Mouse (Mus musculus) myocyte (in vitro differentiated cells): ENCODE data around the gene Lmtk2. TPM values are rescaled to one million over a fixed set of nuclear protein-coding genes. Genes with fewer than 3 reads are reported as not detected.

Source experiments
- H3K27me3 ChIP-seq: one replicate; pipeline ENCODE4 v1.6.1; 2011; ENCODE audit not compliant: control insufficient read depth, insufficient read depth, insufficient read length
- H3K36me3 ChIP-seq: one replicate; pipeline ENCODE4 v1.6.1; 2011; ENCODE audit not compliant: control insufficient read depth, insufficient read depth
- H3K4me2 ChIP-seq: one replicate; pipeline ENCODE4 v1.6.1; 2011; ENCODE audit warnings: low read depth, control low read depth
- H3K4me3 ChIP-seq: one replicate; pipeline ENCODE4 v1.5.1; 2011; ENCODE audit warnings: mild to moderate bottlenecking, control low read depth, moderate library complexity
- H3K79me2 ChIP-seq: one replicate; pipeline ENCODE4 v1.6.1; 2011; ENCODE audit not compliant: control insufficient read depth, insufficient read depth
- H3ac ChIP-seq: one replicate; pipeline ENCODE4 v1.6.1; 2011; ENCODE audit not compliant: control insufficient read depth, insufficient read length
- CEBPB ChIP-seq: IDR thresholded peaks from 2 replicates; pipeline ENCODE4 v1.6.1; 2011; ENCODE audit warnings: mild to moderate bottlenecking, moderate library complexity; ENCODE audit not compliant: poor library complexity, insufficient read depth, severe bottlenecking
- E2F4 ChIP-seq: IDR thresholded peaks from one replicate; pipeline ENCODE4 v1.6.1; 2011; ENCODE audit warnings: mild to moderate bottlenecking, control low read depth, moderate library complexity; ENCODE audit not compliant: insufficient read depth
- MAX ChIP-seq: IDR thresholded peaks from one replicate; pipeline ENCODE4 v1.6.1; 2011; ENCODE audit warnings: low read depth, mild to moderate bottlenecking, control low read depth
- MYOD1 ChIP-seq, 3 experiments: IDR thresholded peaks; one replicate each; pipeline ENCODE4 v1.6.1; 2011; ENCODE audit warnings: control low read depth in 2 of 3, low read depth in 2 of 3, mild to moderate bottlenecking in 2 of 3, moderate library complexity in 1 of 3; ENCODE audit not compliant: insufficient read length in 2 of 3, control insufficient read depth in 1 of 3
- MYOG ChIP-seq, 3 experiments: IDR thresholded peaks; one replicate each; pipeline ENCODE4 v1.6.1; 2011; ENCODE audit warnings: control low read depth in 2 of 3, low read depth in 2 of 3, mild to moderate bottlenecking in 2 of 3; ENCODE audit not compliant: insufficient read length in 2 of 3, control insufficient read depth in 1 of 3, insufficient read depth in 1 of 3
- POLR2A ChIP-seq: IDR thresholded peaks from one replicate; pipeline ENCODE4 v1.6.1; 2011; ENCODE audit warnings: low read depth, mild to moderate bottlenecking, control low read depth, moderate library complexity; ENCODE audit not compliant: insufficient read length
- POLR2AphosphoS2 ChIP-seq: IDR thresholded peaks from one replicate; pipeline ENCODE4 v1.6.1; 2011; ENCODE audit warnings: low read depth, control low read depth; ENCODE audit not compliant: insufficient read length
- REST ChIP-seq: IDR thresholded peaks from one replicate; pipeline ENCODE4 v1.6.1; 2011; ENCODE audit warnings: mild to moderate bottlenecking, control low read depth, moderate library complexity; ENCODE audit not compliant: insufficient read depth, insufficient read length
- SRF ChIP-seq: IDR thresholded peaks from one replicate; pipeline ENCODE4 v1.6.1; 2011; ENCODE audit warnings: low read depth; ENCODE audit not compliant: control insufficient read depth, insufficient read length
- TCF12 ChIP-seq: IDR thresholded peaks from one replicate; pipeline ENCODE4 v1.6.1; 2011; ENCODE audit warnings: mild to moderate bottlenecking, control low read depth; ENCODE audit not compliant: poor library complexity, insufficient read depth, severe bottlenecking
- TCF3 ChIP-seq: IDR thresholded peaks from one replicate; pipeline ENCODE4 v1.6.1; 2011; ENCODE audit warnings: low read depth, control low read depth; ENCODE audit not compliant: insufficient read length
- USF1 ChIP-seq: IDR thresholded peaks from one replicate; pipeline ENCODE4 v1.6.1; 2011; ENCODE audit warnings: low read depth, mild to moderate bottlenecking, control low read depth, moderate library complexity
- polyA plus RNA-seq: library from polyadenylated mRNA; unstranded; fragments of >200 nt; fragmentation: generic; extraction: Trizol; gene quantifications from one replicate; pipeline ENCODE4 v1.2.1, GENCODE M21; 2012; ENCODE audit warnings: missing spikeins

The Lmtk2 gene
- polyA plus RNA-seq, 1 experiment = 4.7 TPM

DNA sequence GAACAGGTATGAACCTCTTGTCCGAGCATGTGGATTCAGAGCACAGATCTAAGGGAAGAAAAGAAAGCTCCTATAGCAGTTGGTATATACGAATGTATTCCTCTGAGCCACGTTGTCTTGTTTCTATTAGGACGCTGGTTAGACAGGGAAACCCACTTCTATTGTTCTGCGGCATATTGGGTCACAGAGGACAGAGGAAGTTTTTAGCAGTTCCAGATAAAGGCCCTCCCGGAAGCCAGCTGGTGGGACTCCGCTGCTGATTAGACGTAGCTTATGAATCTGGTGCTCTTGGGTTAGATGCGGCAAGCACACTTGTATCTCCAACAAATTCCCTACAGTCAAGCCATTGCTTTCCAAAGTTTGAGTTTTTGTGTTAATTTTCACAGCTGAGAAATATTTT, 4.8 kb downstream of the Lmtk2 start:
- H3K79me2 ChIP-seq = peaks cover 17% of the 10 kb centered on the region
- no peak overlapping the region for H3ac ChIP-seq
- no peak for TF ChIP-seq REST
- TF ChIP-seq TCF12 = no peak
- TF ChIP-seq E2F4 = no peak
- TF ChIP-seq TCF3 = no peak
- TF ChIP-seq SRF = no peak
- no peak for TF ChIP-seq POLR2AphosphoS2
- TF ChIP-seq MYOG (IDR thresholded peaks at IDR 0.05; ENCODE audit: control insufficient read depth in 1 of 3, insufficient read depth in 1 of 3, insufficient read length in 2 of 3, low read depth in 2 of 3) = no peak
- TF ChIP-seq MAX = no peak
- no peak for TF ChIP-seq USF1
- TF ChIP-seq POLR2A = no peak
- no peak for TF ChIP-seq MYOD1 (IDR thresholded peaks at IDR 0.05; ENCODE audit: control insufficient read depth in 1 of 3, insufficient read length in 2 of 3, low read depth in 2 of 3)
- no peak for TF ChIP-seq CEBPB
- H3K36me3 ChIP-seq = no peaks in the 10 kb centered on the region
- no peak overlapping the region for H3K4me2 ChIP-seq
- H3K27me3 ChIP-seq = no peaks in the 10 kb centered on the region
- H3K4me3 ChIP-seq = no peak overlapping the region

DNA sequence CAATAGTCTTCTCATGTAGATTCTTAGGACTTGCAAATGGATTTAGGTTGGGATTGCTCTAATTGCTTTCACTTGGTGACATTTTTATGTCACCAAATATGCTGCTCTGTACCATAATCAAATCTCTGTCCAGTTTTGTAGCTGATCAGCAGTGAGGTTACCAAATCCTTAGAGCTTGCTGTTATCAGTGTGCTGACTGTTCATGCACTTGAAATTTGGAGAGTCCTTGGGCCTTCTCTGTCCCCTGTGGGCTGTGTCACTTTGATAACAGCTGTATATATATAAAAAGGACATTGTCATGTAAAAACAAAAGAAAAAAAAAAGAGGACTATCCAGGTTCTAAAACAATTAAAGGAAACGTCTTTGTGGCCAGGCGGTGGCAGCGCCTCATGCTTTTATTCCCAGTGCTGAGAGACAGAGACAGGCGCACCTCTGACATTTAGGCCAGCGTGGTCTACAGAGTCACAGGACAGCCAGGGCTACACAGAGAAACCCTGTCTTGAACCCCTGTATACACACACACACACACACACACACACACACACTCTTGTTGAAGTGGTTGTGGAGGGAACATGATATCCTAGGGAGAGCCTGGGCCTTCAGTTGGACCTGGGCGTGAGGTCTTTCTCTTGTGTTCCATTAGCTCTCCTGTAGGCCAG, 5.4 kb downstream of the Lmtk2 start:
- TF ChIP-seq REST (no peak), USF1 (no peak), TCF12 (no peak), POLR2AphosphoS2 (no peak), CEBPB (no peak), SRF (no peak), MYOD1 (IDR thresholded peaks at IDR 0.05; ENCODE audit: control insufficient read depth in 1 of 3, insufficient read length in 2 of 3, low read depth in 2 of 3) (no peak), MAX (no peak), E2F4 (no peak), POLR2A (no peak), MYOG (IDR thresholded peaks at IDR 0.05; ENCODE audit: control insufficient read depth in 1 of 3, insufficient read depth in 1 of 3, insufficient read length in 2 of 3, low read depth in 2 of 3) (no peak), TCF3 (no peak)
- no peak overlapping the region for H3K4me2 ChIP-seq
- H3K4me3 ChIP-seq = no peak overlapping the region

GRCm38 (mm10) chr5:144106130-144106510, 5.9 kb downstream of the Lmtk2 start:
- TF ChIP-seq SRF (no peak), USF1 (no peak), REST (no peak), E2F4 (no peak), MYOG (IDR thresholded peaks at IDR 0.05; ENCODE audit: control insufficient read depth in 1 of 3, insufficient read depth in 1 of 3, insufficient read length in 2 of 3, low read depth in 2 of 3) (no peak), POLR2A (no peak), MAX (no peak), MYOD1 (IDR thresholded peaks at IDR 0.05; ENCODE audit: control insufficient read depth in 1 of 3, insufficient read length in 2 of 3, low read depth in 2 of 3) (no peak), POLR2AphosphoS2 (no peak), TCF12 (no peak), TCF3 (no peak), CEBPB (no peak)
- Histone ChIP-seq H3K36me3 (no peaks in the 10 kb centered on the region), H3ac (no peak overlapping the region), H3K4me2 (no peak overlapping the region), H3K27me3 (no peaks in the 10 kb centered on the region), H3K79me2 (peaks cover 19% of the 10 kb centered on the region), H3K4me3 (no peak overlapping the region)

More for the DNA sequence above, 5.4 kb downstream of the Lmtk2 start:
- Histone ChIP-seq H3K79me2 (peaks cover 18% of the 10 kb centered on the region), H3K27me3 (no peaks in the 10 kb centered on the region), H3ac (no peak overlapping the region), H3K36me3 (no peaks in the 10 kb centered on the region)

DNA sequence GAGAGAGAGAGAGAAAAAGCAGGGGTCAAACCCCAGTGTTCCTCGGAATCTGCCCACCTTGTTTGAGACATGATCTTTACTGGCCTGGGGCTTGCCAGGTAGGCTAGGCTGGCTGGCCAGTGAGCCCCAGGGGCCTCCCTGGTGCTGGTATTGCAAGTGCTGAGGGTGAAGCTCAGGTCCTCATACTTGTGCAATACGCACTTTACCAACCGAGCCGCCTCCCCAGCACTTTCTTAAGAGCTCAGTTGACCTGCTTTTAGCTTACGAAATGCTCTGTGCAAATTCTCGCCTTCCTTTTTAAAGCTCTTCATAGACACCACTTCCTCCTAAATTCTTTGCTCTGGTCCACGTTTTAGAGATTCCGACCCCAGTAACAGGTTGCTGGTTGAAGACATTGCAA, 9.0 kb downstream of the Lmtk2 start:
- Histone ChIP-seq H3K27me3 (no peaks in the 10 kb centered on the region), H3K4me3 (no peak overlapping the region), H3K79me2 (peaks cover 4% of the 10 kb centered on the region), H3K36me3 (no peaks in the 10 kb centered on the region), H3K4me2 (no peak overlapping the region), H3ac (no peak overlapping the region)
- TF ChIP-seq POLR2AphosphoS2 (no peak), REST (no peak), MYOD1 (IDR thresholded peaks at IDR 0.05; ENCODE audit: control insufficient read depth in 1 of 3, insufficient read length in 2 of 3, low read depth in 2 of 3) (no peak), TCF3 (no peak)
